Mouse (Mus musculus) embryonic fibroblast, embryonic 13.5 days (primary cell): ENCODE data around the gene Prg3.

Experiments
- CTCF ChIP-seq: IDR thresholded peaks from 2 replicates; pipeline ENCODE4 v1.5.1; 2011; ENCODE audit warnings: mild to moderate bottlenecking, control low read depth, low read length, moderate library complexity, borderline replicate concordance; ENCODE audit not compliant: insufficient read depth
- POLR2A ChIP-seq: IDR thresholded peaks from 2 replicates; pipeline ENCODE4 v1.6.1; 2011; ENCODE audit warnings: low read depth, mild to moderate bottlenecking, control low read depth, low read length, moderate library complexity

- TF ChIP-seq CTCF (no peak), POLR2A (no peak)
Measured at GRCm38 (mm10) chr2:85002575-85002974, 14.6 kb downstream of the Prg3 start.
